Mouse (Mus musculus) hindbrain, embryonic 16.5 days (tissue): ENCODE results near the gene Egr4. TPM values are rescaled to one million over a fixed set of nuclear protein-coding genes. Genes with fewer than 3 reads are reported as not detected.

Experiments
- ATAC-seq: fragments of 200-750 bp; cut with Nextera tagmentation; 2 replicates; pipeline ENCODE4 v1.8.0; 2017; ENCODE audit warnings: moderate TSS enrichment, moderate library complexity
- H3K27ac ChIP-seq: fragments of 300-500 bp; sonication (generic); 2 replicates; pipeline ENCODE4 v1.5.1; 2014; ENCODE audit warnings: low read depth, mild to moderate bottlenecking, control low read depth, low read length, moderate library complexity
- H3K27me3 ChIP-seq: fragments of 300-500 bp; sonication (generic); replicated peaks from 2 replicates; pipeline ENCODE4 v1.6.1; 2014; ENCODE audit warnings: low read length; ENCODE audit not compliant: control insufficient read depth, insufficient read depth
- H3K36me3 ChIP-seq: fragments of 300-500 bp; sonication (generic); 2 replicates; pipeline ENCODE4 v1.6.1; 2014; ENCODE audit warnings: mild to moderate bottlenecking, low read length, moderate library complexity, mixed read lengths; ENCODE audit not compliant: control insufficient read depth, insufficient read depth
- H3K4me1 ChIP-seq: fragments of 300-500 bp; sonication (generic); 2 replicates; pipeline ENCODE4 v1.6.1; 2014; ENCODE audit warnings: low read depth, low read length; ENCODE audit not compliant: control insufficient read depth, insufficient read depth
- H3K4me2 ChIP-seq: fragments of 300-500 bp; sonication (generic); 2 replicates; pipeline ENCODE4 v1.6.1; 2014; ENCODE audit warnings: mild to moderate bottlenecking, low read length, control low read depth, moderate library complexity
- H3K4me3 ChIP-seq: fragments of 300-500 bp; sonication (generic); 2 replicates; pipeline ENCODE4 v1.5.1; 2014; ENCODE audit warnings: mild to moderate bottlenecking, low read length, control low read depth, moderate library complexity
- H3K9ac ChIP-seq: fragments of 300-500 bp; sonication (generic); 2 replicates; pipeline ENCODE4 v1.6.1; 2014; ENCODE audit warnings: low read depth, mild to moderate bottlenecking, control low read depth, low read length, moderate library complexity
- H3K9me3 ChIP-seq: fragments of 300-500 bp; sonication (generic); 2 replicates; pipeline ENCODE4 v1.6.1; 2014; ENCODE audit warnings: mild to moderate bottlenecking, low read length, moderate library complexity; ENCODE audit not compliant: control insufficient read depth
- polyA plus RNA-seq: library from polyadenylated mRNA; unstranded; fragments of >200 nt; fragmentation: Nextera tagmentation; extraction: Ambion mirVana; gene quantifications from 2 replicates; pipeline ENCODE4 v1.2.1, GENCODE M21; 2015

The Egr4 gene
- polyA plus RNA-seq, 1 experiment from 2014 or later: not detected

- H3K27ac ChIP-seq: no peak overlapping the region
- H3K4me3 ChIP-seq: no peak overlapping the region
- peaks cover 56% of the 10 kb centered on the region for H3K36me3 ChIP-seq
- no peaks in the 10 kb centered on the region for H3K27me3 ChIP-seq
- H3K9ac ChIP-seq: no peak overlapping the region
- no peak overlapping the region for H3K4me2 ChIP-seq
- no peaks in the 10 kb centered on the region for H3K4me1 ChIP-seq
- no peak for ATAC-seq
- H3K9me3 ChIP-seq: no peaks in the 10 kb centered on the region
Measured at GRCm38 (mm10) chr6:85465381-85465780, 48.0 kb downstream of the Egr4 start.

Other genes with a start within 250 kb of the Egr4 start
- 49.1 and 61.3 TPM in 2 replicates for gene Sfxn5, start 180.2 kb downstream of the Egr4 start, polyA plus RNA-seq
- 24.3 and 28.6 TPM in 2 replicates for gene Rab11fip5, start 139.0 kb downstream of the Egr4 start, polyA plus RNA-seq
- gene Noto, start 89.7 kb downstream of the Egr4 start, polyA plus RNA-seq: not detected in 2 replicates
- 81.4 and 82.8 TPM in 2 replicates for gene Smyd5, start 81.6 kb downstream of the Egr4 start, polyA plus RNA-seq
- 561 TPM in 2 replicates for gene Cct7, start 62.1 kb downstream of the Egr4 start, polyA plus RNA-seq
- gene Pradc1, start 61.6 kb downstream of the Egr4 start, polyA plus RNA-seq: 33.2 and 34.9 TPM in 2 replicates
- gene Fbxo41, start 10.6 kb downstream of the Egr4 start, polyA plus RNA-seq: 9.8 and 10.3 TPM in 2 replicates
- gene Alms1, start 73.9 kb upstream of the Egr4 start, polyA plus RNA-seq: 4.2 and 4.3 TPM in 2 replicates
- 0.08 TPM in 1 of 2 replicates, not detected in the other for gene Nat8f7, start 199.6 kb upstream of the Egr4 start, polyA plus RNA-seq